Mouse (Mus musculus): Measurements from ENCODE around the gene Gtf3c2. TPM values are rescaled to one million over a fixed set of nuclear protein-coding genes. Genes with fewer than 3 reads are reported as not detected.

The Gtf3c2 gene
- 61.7 and 63.6 TPM in 2 replicates for polyA plus RNA-seq (2015; fragmentation: Nextera tagmentation; extraction: Ambion mirVana)

GRCm38 (mm10) chr5:31179766-31180630 lies at the start of gene Gtf3c2, which contains the start of gene Gm29609:
Gene Gtf3c2 (minus strand): TSS chr5:31180144.
Gene Gm29609 (minus strand): TSS chr5:31179911.
- under 1% methylated on average over 59 of the region's 59 CpGs for WGBS
- H3K9ac ChIP-seq (ENCODE audit: low read depth, low read length) = peak within 1 kb of the TSS; percentile 82
- peaks cover 9% of the 10 kb centered on the region for H3K4me1 ChIP-seq (ENCODE audit: control insufficient read depth, insufficient read depth, low read length)
- H3K4me2 ChIP-seq (ENCODE audit: low read length) = peak within 1 kb of the TSS; percentile 93
- no peaks in the 10 kb centered on the region for H3K9me3 ChIP-seq (replicated peaks; ENCODE audit: control insufficient read depth, low read length, poor library complexity, severe bottlenecking)
- H3K4me3 ChIP-seq (ENCODE audit: low read depth, low read length) = peak within 1 kb of the TSS; percentile 87
- peak within 1 kb of the TSS; percentile 96 for H3K27ac ChIP-seq (ENCODE audit: low read length)
- H3K36me3 ChIP-seq (ENCODE audit: control insufficient read depth, insufficient read depth, low read length) = no peaks in the 10 kb centered on the region
- H3K27me3 ChIP-seq (ENCODE audit: control insufficient read depth, insufficient read depth, low read depth, low read length) = no peaks in the 10 kb centered on the region
- ATAC-seq = peak; percentile 99

GRCm38 (mm10) chr5:31226641-31227040 lies 46.7 kb upstream of the Gtf3c2 start:
- Histone ChIP-seq H3K4me1 (ENCODE audit: control insufficient read depth, insufficient read depth, low read length) (peaks cover 8% of the 10 kb centered on the region; the same call in 1 of the 2 replicates), H3K27ac (ENCODE audit: low read length) (no peak overlapping the region), H3K36me3 (ENCODE audit: control insufficient read depth, insufficient read depth, low read length) (no peaks in the 10 kb centered on the region), H3K27me3 (ENCODE audit: control insufficient read depth, insufficient read depth, low read depth, low read length) (no peaks in the 10 kb centered on the region), H3K9ac (ENCODE audit: low read depth, low read length) (no peak overlapping the region), H3K9me3 (replicated peaks; ENCODE audit: control insufficient read depth, low read length, poor library complexity, severe bottlenecking) (no peaks in the 10 kb centered on the region), H3K4me2 (ENCODE audit: low read length) (no peak overlapping the region), H3K4me3 (ENCODE audit: low read depth, low read length) (no peak overlapping the region)
- no peak for ATAC-seq
- 70% methylated on average over 1 of the region's 1 CpGs for WGBS

DNA sequence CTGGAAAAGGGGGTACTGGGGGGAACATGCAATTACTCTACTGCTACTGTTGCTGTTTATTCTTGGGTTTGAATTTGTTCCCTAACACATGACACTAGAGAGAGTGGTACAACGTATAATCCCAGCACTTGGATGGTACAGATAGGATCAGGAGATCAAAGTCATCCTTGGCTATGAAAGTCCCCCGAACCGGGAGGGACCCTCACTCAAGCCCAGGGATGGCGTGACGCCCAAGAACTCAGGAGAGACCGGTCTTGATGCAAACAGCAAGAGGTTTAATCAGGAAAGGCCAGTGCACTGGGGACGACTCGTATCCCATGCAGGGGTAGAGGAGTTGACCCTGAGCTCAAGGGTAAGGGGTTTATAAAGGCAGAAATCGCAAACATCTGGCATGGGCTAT lies 42.8 kb upstream of the Gtf3c2 start:
- WGBS = 98% methylated on average over 9 of the region's 9 CpGs
- no peak overlapping the region for H3K4me2 ChIP-seq (ENCODE audit: low read length)
- no peak overlapping the region for H3K4me3 ChIP-seq (ENCODE audit: low read depth, low read length)
- no peaks in the 10 kb centered on the region for H3K9me3 ChIP-seq (replicated peaks; ENCODE audit: control insufficient read depth, low read length, poor library complexity, severe bottlenecking)
- no peak for ATAC-seq
- H3K4me1 ChIP-seq (ENCODE audit: control insufficient read depth, insufficient read depth, low read length) = peaks cover 21% of the 10 kb centered on the region
- H3K9ac ChIP-seq (ENCODE audit: low read depth, low read length) = no peak overlapping the region
- no peak overlapping the region for H3K27ac ChIP-seq (ENCODE audit: low read length)
- no peaks in the 10 kb centered on the region for H3K27me3 ChIP-seq (ENCODE audit: control insufficient read depth, insufficient read depth, low read depth, low read length)
- H3K36me3 ChIP-seq (ENCODE audit: control insufficient read depth, insufficient read depth, low read length) = no peaks in the 10 kb centered on the region

DNA sequence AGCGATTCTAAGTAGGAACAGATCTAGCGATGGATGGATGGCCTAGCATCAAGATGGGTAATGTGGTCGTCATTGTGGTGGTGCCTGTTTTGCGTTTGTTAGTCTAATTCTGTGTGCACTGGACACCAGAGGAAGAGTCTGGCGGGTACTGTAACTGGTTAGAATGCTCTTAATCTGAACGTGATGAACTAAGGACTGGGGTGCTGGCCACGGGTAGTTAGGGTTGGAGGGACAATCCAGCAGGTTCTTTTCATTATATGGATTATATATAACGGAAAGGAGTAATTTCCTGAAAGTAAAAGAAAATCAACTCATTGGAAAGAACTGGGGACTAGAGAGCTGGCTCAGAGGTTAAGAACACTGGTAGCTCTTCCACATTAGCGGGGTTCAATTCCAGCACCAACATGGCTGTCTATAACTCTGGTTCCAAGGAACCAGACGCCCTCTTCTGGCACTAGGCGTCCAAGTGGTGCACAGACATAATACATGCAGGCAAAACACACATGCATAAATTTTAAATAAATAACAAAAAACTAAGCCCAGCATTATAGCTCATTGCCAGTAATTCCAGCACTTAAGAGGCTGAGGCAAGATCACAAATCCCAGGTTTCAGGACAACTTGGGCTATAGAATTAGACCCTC lies 41.5 kb upstream of the Gtf3c2 start:
- ATAC-seq = peak; percentile 56
- H3K4me3 ChIP-seq (ENCODE audit: low read depth, low read length) = peak overlapping the region; percentile 99
- 9% methylated on average over 11 of the region's 11 CpGs for WGBS
- H3K9me3 ChIP-seq (replicated peaks; ENCODE audit: control insufficient read depth, low read length, poor library complexity, severe bottlenecking) = no peaks in the 10 kb centered on the region
- H3K27ac ChIP-seq (ENCODE audit: low read length) = peak overlapping the region; percentile 93
- peak overlapping the region; percentile 78 for H3K9ac ChIP-seq (ENCODE audit: low read depth, low read length)
- peaks cover 23% of the 10 kb centered on the region for H3K4me1 ChIP-seq (ENCODE audit: control insufficient read depth, insufficient read depth, low read length)
- H3K4me2 ChIP-seq (ENCODE audit: low read length) = peak overlapping the region; percentile 57
- H3K36me3 ChIP-seq (ENCODE audit: control insufficient read depth, insufficient read depth, low read length) = no peaks in the 10 kb centered on the region
- H3K27me3 ChIP-seq (ENCODE audit: control insufficient read depth, insufficient read depth, low read depth, low read length) = no peaks in the 10 kb centered on the region

- peak within 1 kb of the TSS; percentile 93 for H3K27ac ChIP-seq (ENCODE audit: low read length)
- H3K4me1 ChIP-seq (ENCODE audit: control insufficient read depth, insufficient read depth, low read length) = peaks cover 23% of the 10 kb centered on the region
- peak within 1 kb of the TSS; percentile 99 for H3K4me3 ChIP-seq (ENCODE audit: low read depth, low read length)
- H3K27me3 ChIP-seq (ENCODE audit: control insufficient read depth, insufficient read depth, low read depth, low read length) = no peaks in the 10 kb centered on the region
- H3K9ac ChIP-seq (ENCODE audit: low read depth, low read length) = peak within 1 kb of the TSS; percentile 94
- under 1% methylated on average over 67 of the region's 70 CpGs for WGBS
- H3K9me3 ChIP-seq (replicated peaks; ENCODE audit: control insufficient read depth, low read length, poor library complexity, severe bottlenecking) = no peaks in the 10 kb centered on the region
- no peaks in the 10 kb centered on the region for H3K36me3 ChIP-seq (ENCODE audit: control insufficient read depth, insufficient read depth, low read length)
- H3K4me2 ChIP-seq (ENCODE audit: low read length) = peak within 1 kb of the TSS; percentile 57
- peak; percentile 93 for ATAC-seq
Observed at GRCm38 (mm10) chr5:31220448-31221303, 40.7 kb upstream of the Gtf3c2 start, which contains the start of gene Ppm1g. Gene Ppm1g (minus strand): TSS chr5:31220687.

DNA sequence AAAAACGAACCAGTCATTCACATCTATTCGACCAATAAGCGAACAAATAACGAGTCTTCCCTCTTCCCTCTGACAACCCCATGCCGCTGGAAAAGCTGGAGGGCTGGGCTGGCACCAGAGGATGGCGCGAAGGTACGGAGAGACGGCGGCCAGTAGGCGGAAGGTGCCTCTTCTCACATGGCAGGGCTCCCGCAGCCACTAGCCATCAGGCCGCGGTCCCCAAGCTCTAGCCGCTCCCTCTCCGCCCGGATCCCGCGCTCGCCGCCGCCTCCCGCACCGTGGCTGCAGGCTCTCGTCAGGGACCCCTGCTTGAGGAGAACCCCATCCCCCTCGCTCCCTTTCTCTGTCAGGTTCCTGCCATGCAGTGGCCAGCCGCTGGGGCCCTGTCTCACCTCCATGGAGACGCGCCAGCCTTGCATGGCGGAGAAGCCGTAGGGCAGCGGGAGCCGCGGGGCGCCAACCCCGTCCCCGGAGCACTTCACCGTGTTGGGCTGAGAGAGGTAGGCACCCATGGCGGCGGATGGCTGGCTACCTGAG lies 40.0 kb upstream of the Gtf3c2 start:
- peak overlapping the region; percentile 93 for H3K27ac ChIP-seq (ENCODE audit: low read length)
- no peaks in the 10 kb centered on the region for H3K27me3 ChIP-seq (ENCODE audit: control insufficient read depth, insufficient read depth, low read depth, low read length)
- peak overlapping the region; percentile 99 for H3K4me3 ChIP-seq (ENCODE audit: low read depth, low read length)
- H3K9ac ChIP-seq (ENCODE audit: low read depth, low read length) = peak overlapping the region; percentile 94
- 0% methylated on average over 38 of the region's 40 CpGs for WGBS
- H3K9me3 ChIP-seq (replicated peaks; ENCODE audit: control insufficient read depth, low read length, poor library complexity, severe bottlenecking) = no peaks in the 10 kb centered on the region
- H3K4me1 ChIP-seq (ENCODE audit: control insufficient read depth, insufficient read depth, low read length) = peaks cover 23% of the 10 kb centered on the region
- no peaks in the 10 kb centered on the region for H3K36me3 ChIP-seq (ENCODE audit: control insufficient read depth, insufficient read depth, low read length)
- peak overlapping the region; percentile 57 for H3K4me2 ChIP-seq (ENCODE audit: low read length)
- ATAC-seq = no peak; the same call in 1 of the 2 replicates

DNA sequence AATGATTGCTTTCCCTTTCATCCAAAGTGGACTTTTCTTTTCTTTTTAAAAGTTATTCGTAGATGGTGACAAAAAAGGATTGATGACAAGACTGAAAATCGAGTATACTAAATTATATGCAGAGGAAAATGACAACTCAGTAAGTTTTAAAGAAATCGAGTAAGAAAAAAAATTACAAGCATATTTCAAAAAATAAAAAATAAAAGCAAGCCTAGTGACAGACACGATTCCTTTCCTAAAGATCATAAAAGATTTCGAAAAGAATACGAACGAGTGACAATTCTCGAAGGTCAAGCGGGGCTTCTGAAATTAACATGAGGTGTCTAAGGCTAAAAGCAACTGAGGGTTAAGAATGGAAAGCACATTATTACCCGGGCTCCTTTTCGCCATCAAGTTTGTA lies 39.5 kb upstream of the Gtf3c2 start:
- peak overlapping the region; percentile 94 for H3K9ac ChIP-seq (ENCODE audit: low read depth, low read length)
- no peaks in the 10 kb centered on the region for H3K36me3 ChIP-seq (ENCODE audit: control insufficient read depth, insufficient read depth, low read length)
- H3K27me3 ChIP-seq (ENCODE audit: control insufficient read depth, insufficient read depth, low read depth, low read length) = no peaks in the 10 kb centered on the region
- H3K4me3 ChIP-seq (ENCODE audit: low read depth, low read length) = peak overlapping the region; percentile 99
- 2% methylated on average over 11 of the region's 11 CpGs for WGBS
- peaks cover 23% of the 10 kb centered on the region for H3K4me1 ChIP-seq (ENCODE audit: control insufficient read depth, insufficient read depth, low read length)
- no peaks in the 10 kb centered on the region for H3K9me3 ChIP-seq (replicated peaks; ENCODE audit: control insufficient read depth, low read length, poor library complexity, severe bottlenecking)
- H3K27ac ChIP-seq (ENCODE audit: low read length) = peak overlapping the region; percentile 93
- H3K4me2 ChIP-seq (ENCODE audit: low read length) = peak overlapping the region; percentile 57
- no peak for ATAC-seq

DNA sequence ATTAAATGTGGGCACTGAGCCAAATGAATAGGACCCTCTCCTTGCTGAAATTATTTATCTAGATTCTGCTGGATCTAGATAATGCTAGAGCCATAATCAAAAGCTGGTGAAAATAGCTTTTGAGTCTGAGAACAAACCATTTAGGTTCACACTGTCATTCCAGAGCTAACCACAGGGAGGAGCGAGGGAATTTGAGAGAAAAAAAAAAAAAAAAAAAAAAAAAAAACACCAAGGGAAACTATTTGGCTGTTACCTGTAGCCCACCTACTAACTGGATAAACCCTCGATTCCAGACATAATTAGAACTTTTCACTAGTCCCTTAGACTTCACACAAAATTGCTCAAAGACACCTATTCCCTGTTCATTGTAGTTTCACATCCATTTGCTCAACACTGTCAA lies 39.1 kb upstream of the Gtf3c2 start:
- Histone ChIP-seq H3K4me1 (ENCODE audit: control insufficient read depth, insufficient read depth, low read length) (peaks cover 23% of the 10 kb centered on the region), H3K9ac (ENCODE audit: low read depth, low read length) (no peak overlapping the region), H3K4me2 (ENCODE audit: low read length) (peak overlapping the region; percentile 57), H3K36me3 (ENCODE audit: control insufficient read depth, insufficient read depth, low read length) (no peaks in the 10 kb centered on the region), H3K9me3 (replicated peaks; ENCODE audit: control insufficient read depth, low read length, poor library complexity, severe bottlenecking) (no peaks in the 10 kb centered on the region), H3K27ac (ENCODE audit: low read length) (no peak overlapping the region), H3K4me3 (ENCODE audit: low read depth, low read length) (peak overlapping the region; percentile 99), H3K27me3 (ENCODE audit: control insufficient read depth, insufficient read depth, low read depth, low read length) (no peaks in the 10 kb centered on the region)
- 0% methylated on average over 2 of the region's 2 CpGs for WGBS
- no peak for ATAC-seq

Data from midbrain, embryonic 16.5 days (tissue).